Mouse (Mus musculus) embryo, embryonic 9.5 days (tissue): ENCODE measurements around the gene 4933424G06Rik.
"Not testable (repeated sequence)": the region's sequence is repeated elsewhere in the genome, so short reads cannot be mapped to it uniquely, and the experiment has no call there.

Experiments used
- DNase-seq: peaks from one replicate; pipeline ENCODE4 v3.0.0-alpha.2; 2017; ENCODE audit errors: extremely low spot score

The 4933424G06Rik gene

DNA sequence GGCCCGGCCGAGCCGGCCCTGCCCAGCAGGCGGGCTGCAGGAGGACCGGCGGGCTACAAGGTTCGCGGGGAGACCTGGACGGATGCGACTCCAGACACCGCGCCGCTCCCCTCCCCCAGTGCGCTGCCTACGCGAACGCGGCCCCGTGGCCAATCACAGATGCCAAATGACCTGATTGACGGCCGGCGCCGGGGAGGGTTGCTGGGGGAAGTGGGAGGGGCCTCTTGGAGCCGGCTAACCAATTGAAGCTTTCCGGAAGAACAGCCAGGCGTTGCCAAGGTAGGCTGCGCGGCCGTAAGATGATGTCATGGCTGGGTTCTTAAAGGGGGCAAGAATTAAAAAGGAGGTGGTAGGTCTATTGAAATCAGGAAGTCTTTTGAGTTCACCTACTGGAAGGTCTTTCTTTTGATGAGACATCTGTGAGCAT lies at the start of gene 4933424G06Rik:
TSS of gene 4933424G06Rik (plus strand) at position 296 of the 427 bp plus-strand sequence.
- peak; percentile 98 for DNase-seq

DNA sequence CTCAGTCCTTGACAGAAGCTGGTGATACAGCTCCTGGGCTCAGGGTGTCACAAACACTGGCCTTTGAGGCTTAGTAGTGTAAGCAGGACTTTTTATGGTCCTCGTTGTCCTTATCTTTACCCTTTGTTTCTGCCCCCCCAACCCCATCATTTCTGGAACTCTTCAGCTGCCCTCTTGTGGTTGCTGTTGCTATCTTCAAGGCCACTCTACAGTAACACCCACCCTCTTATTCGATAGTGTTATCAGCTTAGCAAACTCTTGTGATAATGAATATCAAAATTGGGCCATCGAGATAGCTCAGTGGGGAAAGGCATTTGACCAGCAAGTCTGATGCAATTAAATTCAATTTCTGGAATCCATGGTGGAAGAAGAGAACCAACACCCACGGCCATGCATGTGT lies 45.5 kb upstream of the 4933424G06Rik start:
- DNase-seq = no peak

DNA sequence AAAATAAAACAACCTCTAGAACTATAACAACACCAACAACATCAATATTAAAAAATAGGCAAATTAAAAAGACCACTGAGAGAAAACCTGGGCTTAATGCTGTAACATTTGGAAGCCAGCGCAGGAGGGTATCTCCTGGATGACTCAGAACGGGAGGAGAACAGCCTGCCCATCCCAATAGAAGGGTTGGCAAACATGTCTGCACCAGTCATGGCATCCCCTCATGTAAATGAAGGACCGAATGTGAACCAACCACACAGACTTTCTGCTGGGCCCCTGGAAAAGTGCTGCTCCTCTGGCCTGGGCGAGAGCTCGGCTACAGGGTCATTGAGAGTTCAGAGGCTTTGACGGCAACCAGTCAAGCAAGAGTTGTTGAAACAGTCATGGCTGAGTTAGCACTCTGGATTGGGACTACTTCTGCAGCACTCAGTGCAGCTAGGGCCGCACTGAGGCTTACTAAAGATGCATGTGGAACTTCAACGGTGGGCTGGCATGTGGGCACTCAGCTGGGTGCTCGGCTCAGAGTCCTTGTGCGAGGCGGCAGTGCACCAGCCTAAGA lies 44.7 kb upstream of the 4933424G06Rik start:
- DNase-seq = peak; percentile 22

DNA sequence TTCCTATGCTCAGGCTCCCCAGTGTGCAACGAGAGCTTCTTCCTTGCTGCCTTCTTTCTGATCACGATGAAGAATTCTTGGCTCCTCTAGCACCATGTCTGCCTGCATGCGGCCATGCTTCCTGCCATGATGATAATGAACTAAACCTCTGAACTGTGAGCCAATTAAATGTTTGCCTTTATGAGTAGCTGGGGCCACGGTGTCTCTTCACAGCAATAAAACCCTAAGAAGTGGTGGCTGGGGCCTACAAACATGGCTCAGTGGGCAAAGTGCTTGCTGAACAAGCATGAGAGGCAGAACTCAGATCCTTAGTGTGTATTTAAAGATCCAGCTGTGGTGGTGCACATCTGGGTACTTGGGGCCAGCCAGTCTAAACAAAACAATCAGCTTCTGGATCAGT lies 44.0 kb upstream of the 4933424G06Rik start:
- no peak for DNase-seq

DNA sequence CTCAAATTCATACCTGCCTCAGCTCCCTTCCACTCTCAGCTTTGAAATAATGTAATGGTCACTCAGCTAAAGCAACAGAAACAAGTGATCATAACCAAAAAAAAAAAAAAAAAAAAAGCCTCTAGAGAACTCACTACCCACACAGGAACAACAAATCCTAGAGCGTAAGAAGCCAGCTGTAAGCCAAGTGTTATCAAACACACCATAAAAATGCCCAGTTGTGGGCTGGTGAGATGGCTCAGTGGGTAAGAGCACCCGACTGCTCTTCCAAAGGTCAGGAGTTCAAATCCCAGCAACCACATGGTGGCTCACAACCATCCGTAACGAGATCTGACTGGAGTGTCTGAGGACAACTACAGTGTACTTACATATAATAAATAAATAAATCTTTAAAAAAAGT lies 41.9 kb upstream of the 4933424G06Rik start:
- DNase-seq = not testable (repeated sequence)

DNA sequence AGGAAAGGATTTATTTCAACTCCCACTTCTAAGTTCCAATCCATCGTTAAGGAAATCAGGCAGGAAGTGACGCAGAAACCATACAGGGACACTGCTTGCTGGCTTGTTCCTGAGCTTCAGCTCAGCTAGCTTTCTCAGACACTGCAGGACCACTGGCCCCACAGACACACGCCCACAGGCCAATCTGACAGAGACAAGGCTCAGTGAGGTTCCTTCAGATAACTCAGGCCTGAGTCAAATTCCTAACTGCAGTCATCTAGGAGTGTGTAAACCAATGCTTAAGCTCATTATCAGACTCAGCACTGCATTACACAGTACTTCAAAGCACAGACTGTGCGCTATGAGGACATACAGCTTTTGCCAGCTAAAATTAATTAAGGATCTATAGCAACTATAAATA lies 39.7 kb upstream of the 4933424G06Rik start:
- DNase-seq = no peak

DNA sequence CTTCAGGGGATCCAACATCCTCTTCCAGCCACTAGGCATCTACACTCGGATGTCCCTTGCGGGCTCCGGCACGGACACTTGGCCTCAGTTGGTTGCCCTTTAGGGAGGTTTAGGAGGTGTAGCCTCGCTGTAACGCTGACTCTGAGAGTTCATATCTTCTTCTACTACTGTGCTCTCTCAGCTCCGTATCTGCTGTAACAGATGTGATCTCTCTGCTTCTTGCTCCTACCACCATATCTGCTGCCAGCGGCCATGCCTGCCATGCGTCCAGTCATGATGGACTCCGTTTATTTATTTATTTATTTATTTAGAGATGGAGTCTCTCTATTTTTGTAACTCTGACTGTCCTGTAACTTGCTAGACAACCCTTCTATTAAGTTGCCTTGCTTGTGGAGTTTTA lies 38.7 kb upstream of the 4933424G06Rik start:
- no peak for DNase-seq

DNA sequence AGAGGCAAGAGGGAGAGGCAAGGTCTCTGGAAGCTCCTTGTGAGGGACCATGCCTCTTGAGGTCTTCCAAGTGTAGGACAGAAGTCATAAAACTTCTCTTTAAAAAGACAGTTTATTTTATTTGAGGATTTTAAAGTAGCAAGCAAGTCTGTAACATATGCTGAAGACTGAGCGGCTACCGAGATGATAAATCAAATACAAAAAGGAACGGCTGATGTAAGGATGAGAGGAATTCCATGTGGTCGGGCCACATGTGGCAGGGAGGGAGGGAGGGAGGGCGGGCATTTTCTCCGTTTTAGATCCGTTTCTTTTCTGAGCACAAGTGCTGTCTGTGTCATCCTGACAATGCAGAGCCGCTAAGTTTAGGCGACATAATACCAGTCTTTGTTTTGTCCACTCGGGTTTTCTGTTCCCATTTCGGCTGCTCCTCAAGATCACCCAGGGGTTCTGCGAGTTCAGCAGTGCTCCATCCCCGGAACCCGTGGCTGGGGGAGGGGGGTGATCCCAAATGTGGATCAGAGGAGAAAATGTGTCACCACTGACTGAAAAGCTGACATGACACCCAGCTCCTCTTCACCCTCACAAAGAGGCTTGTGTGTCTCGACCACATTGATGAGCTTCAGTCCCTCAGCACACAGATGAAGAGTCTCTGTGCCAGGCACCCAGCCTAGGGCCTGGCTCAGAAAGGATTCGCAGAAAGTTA lies 37.1 kb upstream of the 4933424G06Rik start:
- peak; percentile 12 for DNase-seq

DNA sequence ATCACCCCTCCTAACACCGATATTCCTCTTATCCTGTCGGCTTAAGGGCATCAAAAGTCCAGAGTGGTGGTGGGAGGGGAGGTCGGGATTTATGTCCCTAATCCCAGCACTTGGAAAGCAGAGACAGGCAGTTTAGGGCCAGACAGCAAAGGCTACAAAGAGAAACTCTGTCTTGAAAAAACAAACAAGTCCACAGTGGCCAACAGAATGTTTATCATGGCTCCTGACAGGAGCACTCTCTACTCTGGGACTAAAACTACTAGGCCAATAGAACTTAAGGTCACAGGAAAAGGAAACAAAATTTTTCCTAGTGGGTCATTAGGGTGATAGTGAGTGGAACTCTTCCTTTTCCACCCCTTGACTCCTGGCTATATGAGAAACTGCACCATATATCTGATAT lies 35.0 kb upstream of the 4933424G06Rik start:
- no peak for DNase-seq

DNA sequence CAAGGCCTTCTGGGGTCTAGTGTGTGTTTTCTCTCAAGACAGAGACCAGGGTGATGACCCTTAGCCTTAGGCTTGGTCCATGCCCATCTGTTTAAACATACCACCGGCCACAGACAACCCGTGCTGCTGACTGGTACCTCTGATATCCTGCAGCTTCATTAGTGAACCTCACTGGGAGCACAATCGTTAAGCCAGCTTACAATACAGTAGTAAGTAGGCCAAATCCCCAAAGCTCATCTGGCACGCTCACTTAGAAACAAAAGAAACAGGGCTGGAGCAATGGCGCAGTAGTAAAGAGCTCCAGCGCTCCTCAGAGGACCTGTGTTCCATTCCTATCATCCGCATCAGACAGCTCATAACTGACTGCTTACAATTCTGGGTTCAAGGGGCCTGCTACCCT lies 29.1 kb upstream of the 4933424G06Rik start:
- DNase-seq = no peak

DNA sequence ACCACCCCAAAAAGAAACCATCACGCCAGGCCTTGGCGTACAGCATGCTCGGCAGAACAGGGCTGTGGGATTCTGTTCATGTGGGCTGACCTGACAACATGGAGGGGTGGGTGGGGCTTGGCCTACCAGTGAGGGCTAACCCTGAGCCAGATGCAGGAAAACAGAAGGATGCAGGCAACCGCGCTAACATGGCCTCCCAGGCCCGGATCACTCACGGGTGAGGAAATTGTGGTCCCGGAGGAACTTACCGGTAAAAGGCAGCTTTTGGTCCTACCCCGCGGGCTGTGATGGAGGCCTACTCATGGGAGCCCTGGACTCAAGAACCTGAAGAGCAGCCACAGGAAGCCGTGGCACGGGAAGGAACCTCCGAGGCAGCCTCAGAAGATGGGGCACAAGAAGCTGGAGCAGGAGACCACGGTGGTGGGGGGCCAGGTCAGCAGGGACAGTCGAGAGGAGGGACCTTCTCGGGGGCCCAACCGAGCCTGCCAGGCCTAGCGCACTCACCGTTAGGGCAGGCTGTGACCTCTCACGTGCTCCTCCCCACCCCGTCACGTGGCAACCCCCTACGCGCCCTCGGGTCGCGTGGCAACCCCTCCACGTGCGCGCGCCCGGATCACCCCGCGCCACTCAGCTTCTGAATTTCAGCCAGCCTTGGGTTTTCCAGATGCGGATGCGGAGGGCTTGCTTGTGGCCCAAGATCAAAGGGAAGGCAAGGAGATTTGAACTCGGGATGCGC lies 27.2 kb upstream of the 4933424G06Rik start, which contains the start of gene Fam178b:
TSS of gene Fam178b (minus strand) at position 564 of the 736 bp plus-strand sequence.
- no peak for DNase-seq

DNA sequence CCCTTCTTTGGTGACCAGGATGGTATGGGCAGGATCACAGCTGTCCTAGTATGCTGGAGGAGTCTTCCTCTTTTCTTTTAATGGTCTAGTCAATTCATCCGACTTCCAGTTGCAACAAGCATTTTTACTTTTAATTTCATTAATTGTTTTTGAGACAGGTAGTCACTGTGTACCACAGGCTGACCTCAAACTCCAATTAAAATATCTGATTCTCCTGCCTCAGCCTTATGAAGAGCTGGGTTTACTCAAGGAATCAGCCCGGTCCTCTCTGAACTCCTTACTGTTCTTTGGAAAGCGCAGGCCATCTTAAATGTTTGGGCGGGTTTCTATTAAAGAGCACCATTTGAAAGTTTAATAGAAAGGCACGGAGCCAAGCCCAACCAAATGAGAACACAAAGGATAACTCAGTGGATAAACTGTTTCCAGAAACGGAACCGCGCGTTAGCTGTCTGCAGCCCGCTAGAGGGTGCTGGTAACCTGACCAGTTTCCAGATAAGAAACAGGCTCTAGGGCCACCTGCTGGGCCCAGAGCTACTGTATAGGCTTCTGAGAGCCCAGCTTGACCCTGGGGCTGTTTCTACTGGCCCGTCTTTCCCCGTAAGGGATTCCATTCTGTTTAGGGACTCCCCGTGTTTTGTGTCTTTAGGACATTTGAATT lies 26.0 kb upstream of the 4933424G06Rik start:
- peak; percentile 62 for DNase-seq

DNA sequence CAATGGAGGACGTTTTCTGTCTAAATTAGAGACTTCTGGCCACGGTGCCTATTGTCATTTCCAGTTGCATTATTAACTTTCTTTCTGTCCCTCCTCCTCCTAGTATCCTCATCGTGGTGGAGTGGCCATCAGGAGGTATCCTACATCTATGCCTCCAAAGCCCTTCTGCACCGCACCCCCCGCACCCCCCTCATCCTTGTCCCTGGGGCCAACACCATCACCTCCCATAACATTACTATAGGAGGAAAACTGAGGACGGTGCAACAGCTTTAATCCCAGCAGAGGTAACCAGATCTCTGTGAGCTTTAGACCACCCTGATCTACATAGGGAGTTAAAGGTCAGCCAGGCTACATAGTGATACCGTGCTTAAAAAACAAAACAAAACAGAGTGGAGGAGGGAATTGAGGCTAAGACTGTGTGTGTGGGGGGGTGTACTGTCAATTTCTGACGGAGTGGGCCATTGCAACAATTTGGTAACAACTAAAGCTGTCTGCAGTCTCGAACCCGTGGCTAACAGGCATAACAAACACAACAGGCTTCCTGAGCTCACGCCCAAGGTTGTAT lies 19.2 kb upstream of the 4933424G06Rik start:
- no peak for DNase-seq

DNA sequence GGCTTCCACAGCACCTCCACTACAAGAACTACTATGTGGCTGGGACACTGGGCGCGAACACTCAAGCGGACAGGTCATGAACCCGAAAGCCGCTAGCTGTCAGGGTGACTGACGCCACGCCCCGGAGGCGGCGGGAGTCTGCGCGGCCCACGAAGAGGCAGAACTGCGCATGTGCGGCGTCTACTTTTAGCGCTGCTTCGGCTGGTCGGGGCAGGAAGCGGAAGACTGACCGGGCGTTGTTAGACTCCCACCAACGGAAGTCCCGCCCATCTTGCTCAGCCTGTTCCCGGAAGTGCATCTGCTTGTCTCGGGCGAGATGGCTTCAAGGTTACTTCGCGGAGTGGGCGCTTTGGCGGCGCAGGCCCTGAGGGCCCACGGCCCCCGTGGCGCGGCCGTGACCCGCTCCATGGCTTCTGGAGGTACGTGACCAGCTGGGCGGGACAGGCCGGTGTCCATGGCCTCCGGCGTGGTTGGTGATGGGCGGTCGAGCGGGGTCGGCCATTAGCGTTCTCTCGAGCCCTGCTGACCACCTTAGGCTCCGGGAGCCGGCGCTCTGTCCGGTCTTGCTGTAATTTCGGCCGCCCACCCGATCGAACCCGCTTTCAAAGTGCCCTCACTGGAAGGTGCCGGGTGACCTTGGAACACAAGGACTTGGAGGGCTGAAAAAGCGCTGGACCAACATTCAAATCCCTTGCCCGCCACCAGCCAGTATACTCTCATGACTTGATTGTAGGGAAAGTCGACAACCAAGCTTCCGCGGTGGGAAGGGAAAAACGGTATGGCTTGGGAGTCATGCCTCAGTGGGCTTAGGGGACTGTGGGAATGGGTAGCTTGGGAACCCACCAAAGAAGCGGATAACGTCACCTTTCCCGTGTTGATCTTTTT lies 18.4 kb upstream of the 4933424G06Rik start, which contains the start of gene Cox5b:
TSS of gene Cox5b (plus strand) at position 179 of the 885 bp plus-strand sequence.
- DNase-seq = peak; percentile 96

DNA sequence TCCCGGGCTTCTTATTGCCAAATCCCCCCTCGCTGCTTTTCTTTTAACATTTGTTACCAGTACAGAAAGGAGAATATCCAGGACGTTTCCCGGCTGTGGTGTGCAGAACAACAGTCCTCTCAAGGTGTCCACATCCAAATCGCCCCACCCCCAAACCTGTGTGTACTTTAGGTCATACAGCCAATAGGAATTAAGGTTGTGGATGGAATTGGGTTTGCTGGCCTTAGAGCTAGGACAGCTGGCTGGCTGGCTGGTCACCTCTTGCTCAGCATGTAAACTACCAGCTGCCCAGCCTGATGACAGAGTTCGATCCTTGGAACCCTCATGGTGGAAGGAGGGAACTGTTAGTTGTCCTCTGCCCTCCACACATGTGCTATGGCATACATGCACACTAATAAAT lies 15.1 kb upstream of the 4933424G06Rik start:
- DNase-seq = no peak

DNA sequence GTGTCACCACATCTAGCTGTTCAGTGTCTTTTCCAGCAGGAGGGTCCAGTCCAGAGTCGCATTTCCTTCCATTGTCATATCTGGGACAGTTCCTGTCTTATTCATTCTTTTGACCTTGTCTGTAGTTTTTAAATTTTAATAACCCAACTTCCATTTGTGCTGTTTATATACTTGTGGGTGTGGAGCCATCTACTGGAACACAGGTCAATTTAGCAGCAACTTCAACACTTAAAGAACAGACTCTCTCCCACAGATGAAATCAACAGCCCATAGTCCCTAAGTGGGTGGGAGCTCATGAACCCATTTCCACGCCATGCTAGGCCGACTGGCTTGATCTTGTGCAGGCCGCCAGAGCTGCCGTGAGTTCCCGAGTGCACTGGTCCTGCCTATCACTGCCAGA lies 13.5 kb upstream of the 4933424G06Rik start:
- DNase-seq = no peak

DNA sequence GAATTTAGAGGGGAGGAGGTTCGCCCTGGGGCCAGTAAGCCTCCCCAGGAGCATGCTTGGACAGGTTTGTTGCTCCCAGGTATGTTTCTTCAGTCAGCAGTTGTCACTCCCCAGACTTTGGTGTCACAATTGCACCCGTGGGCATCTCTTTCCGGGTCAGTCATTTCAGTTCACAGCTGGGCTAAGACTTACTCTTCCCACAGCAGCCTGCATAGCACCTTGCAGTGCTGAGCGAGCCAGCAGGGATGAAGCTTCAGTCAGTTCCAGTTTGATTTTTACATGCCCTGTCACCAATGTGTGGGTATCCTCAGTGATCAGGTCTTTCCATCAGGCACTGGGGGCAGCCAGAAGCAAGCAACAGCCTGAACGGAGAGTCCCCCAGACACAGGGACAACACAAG lies 12.9 kb upstream of the 4933424G06Rik start:
- DNase-seq = no peak

DNA sequence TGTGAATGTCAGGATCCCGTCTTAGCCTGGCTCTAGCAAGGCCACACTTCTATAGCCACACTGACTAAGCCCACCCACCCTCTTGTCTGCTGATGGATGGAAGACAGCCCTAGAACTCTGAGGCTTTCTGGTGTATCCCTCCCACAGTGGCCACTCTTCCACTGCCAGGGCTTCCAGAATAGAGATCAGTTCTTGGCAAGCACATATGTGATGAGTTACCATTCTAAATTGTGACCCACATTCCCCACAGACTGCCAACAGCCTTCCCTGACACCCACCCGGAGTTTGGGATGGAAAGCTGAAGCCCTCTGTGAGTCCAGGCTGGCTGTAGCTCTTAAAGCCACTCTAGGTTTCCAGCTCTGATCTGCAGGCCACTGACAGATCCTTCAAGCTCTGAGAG lies 2.8 kb upstream of the 4933424G06Rik start:
- DNase-seq = no peak

DNA sequence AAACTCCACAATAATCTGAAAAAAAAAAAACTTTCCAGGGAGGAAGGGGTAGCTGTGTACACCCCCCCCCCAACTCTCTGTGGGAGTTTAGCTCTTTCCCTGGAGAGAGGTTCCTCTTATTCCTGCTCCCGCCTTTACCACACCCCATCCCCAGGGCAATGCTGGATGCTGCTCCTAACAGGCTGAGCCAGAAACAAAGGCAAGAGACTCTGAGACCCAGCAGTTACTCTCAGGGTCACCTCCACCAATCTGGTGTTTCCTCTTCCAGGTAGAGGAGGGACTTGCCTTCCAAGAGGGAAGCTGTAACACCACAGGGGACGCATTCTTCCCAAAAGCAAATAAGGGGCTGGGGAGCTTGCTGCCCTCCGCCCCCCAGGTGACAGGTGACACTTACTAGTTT lies 2.2 kb upstream of the 4933424G06Rik start:
- no peak for DNase-seq

DNA sequence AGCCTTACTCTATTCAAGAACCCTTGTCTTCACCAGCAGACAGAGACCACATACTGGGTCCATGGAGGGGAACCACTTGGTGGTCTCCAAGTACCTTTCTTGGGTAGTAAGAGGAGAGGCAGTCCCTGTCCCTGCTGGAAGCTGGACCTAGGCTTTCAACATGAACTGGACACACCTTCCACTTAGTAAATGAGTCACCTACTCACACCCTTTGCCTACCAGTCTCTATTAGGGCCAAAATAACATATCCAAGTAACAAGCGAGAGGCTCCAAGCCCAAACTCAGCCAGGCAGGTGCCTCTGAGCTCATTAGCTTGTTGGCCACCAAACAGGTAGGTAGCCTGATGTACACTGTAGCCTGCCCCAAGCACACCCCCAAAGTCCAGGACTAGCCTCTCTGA lies 1.3 kb upstream of the 4933424G06Rik start:
- DNase-seq = no peak
